Mouse (Mus musculus) adrenal gland (tissue): ENCODE data around the gene Tpx2.

Experiments
- intact Hi-C: fragments of 180-260 bp; cut with DNase I; formaldehyde crosslinking; loops from one replicate; pipeline ENCODE4 v1.15.1; 2025
- microRNA-seq, 2 experiments: library from miRNA; unstranded; fragments of <30 nt; microRNA quantifications; one replicate each; pipeline ENCODE4; 2019

Gene Tpx2

GRCm38 (mm10) chr2:152942898-152943515 is 95.2 kb downstream of the Tpx2 start:
- intact Hi-C loops, result no loop called here

DNA sequence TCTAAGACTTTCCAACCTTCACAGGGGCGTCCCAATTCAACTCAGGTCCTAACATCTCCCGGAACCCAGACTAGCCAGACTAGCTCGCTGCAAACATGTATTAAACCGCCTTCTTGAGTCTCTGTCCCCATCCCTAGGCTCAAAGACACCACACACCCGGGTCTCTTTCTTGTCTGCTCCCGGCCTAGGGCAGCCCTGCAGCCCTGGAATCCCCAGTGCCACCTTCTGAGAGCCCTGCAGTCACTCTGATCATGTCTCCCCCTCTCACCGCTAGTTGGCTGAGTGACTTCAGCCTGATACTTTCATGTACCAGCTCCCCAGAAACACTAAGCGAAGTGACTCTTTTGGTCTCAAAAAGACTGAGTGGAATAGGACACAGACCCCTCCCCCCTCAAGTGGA is 95.8 kb downstream of the Tpx2 start:
- intact Hi-C loops, result no loop called here

DNA sequence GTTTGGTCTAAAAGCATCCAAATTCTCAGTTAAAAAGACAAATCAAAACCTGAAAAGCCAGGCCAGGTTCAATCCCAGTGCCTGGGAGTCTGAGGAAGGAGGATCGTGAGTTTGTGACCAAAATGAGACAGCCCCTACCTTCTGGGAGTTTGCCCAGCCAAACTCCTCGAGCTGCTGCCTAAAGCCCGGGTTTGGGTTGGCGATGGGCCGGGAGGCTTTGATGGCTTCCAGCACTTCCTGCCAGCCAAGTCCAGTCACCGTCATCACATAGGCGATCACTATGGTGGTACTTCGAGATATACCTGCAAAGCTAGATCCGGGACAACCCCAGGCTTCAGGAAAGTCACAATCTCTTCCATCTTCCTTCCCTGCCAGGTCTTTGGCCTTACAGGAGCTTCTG is 96.2 kb downstream of the Tpx2 start:
- intact Hi-C loops, result no loop called here

Small RNA genes lying within 50 kb of the gene (microRNA-seq; reads per million reads assigned to microRNA genes)
- gene Mir5622, result 0 to 0.11 reads per million in 2 experiments
